Mouse (Mus musculus): ENCODE results near the gene Gcsh. TPM values are rescaled to one million over a fixed set of nuclear protein-coding genes. Genes with fewer than 3 reads are reported as not detected.

The Gcsh gene
- polyA plus RNA-seq, 1 experiment from 2014 or later = 78.3 TPM

- Histone ChIP-seq H3K4me1 (peaks cover 10% of the 10 kb centered on the region), H3K27me3 (no peaks in the 10 kb centered on the region), H3K4me2 (replicated peaks) (peak overlapping the region; percentile 78; the same call in 1 of the 2 replicates), H3K9ac (replicated peaks) (no peak overlapping the region), H3K36me3 (no peaks in the 10 kb centered on the region), H3K27ac (replicated peaks) (no peak overlapping the region), H3K4me3 (peak overlapping the region; percentile 99), H3K9me3 (no peaks in the 10 kb centered on the region)
- 81% methylated on average over 12 of the region's 12 CpGs for WGBS
- ATAC-seq (replicated peaks) = 0 out of 2 replicates have a peak, but pooled peaks have one; percentile 33
These were observed 50.9 kb downstream of the Gcsh start for GRCm38 (mm10) chr8:116942284-116943058.

GRCm38 (mm10) chr8:116935506-116935905 lies 57.8 kb downstream of the Gcsh start:
- H3K4me1 ChIP-seq = no peaks in the 10 kb centered on the region
- no peak overlapping the region for H3K9ac ChIP-seq (replicated peaks)
- no peak overlapping the region for H3K4me2 ChIP-seq (replicated peaks)
- no peak overlapping the region for H3K4me3 ChIP-seq
- H3K27ac ChIP-seq (replicated peaks) = no peak overlapping the region
- H3K36me3 ChIP-seq = no peaks in the 10 kb centered on the region
- ATAC-seq (replicated peaks) = no peak
- no peaks in the 10 kb centered on the region for H3K27me3 ChIP-seq
- H3K9me3 ChIP-seq = no peaks in the 10 kb centered on the region
- 58% methylated on average over 6 of the region's 6 CpGs for WGBS

GRCm38 (mm10) chr8:116934976-116935375 lies 58.4 kb downstream of the Gcsh start:
- no peak overlapping the region for H3K9ac ChIP-seq (replicated peaks)
- H3K9me3 ChIP-seq = no peaks in the 10 kb centered on the region
- H3K27ac ChIP-seq (replicated peaks) = no peak overlapping the region
- no peak overlapping the region for H3K4me3 ChIP-seq
- ATAC-seq (replicated peaks) = no peak
- H3K36me3 ChIP-seq = no peaks in the 10 kb centered on the region
- 95% methylated on average over 4 of the region's 4 CpGs for WGBS
- H3K4me1 ChIP-seq = no peaks in the 10 kb centered on the region
- H3K4me2 ChIP-seq (replicated peaks) = no peak overlapping the region
- H3K27me3 ChIP-seq = no peaks in the 10 kb centered on the region

Other genes starting within 250 kb of the Gcsh start
- 40.7 and 41.2 TPM in 2 replicates for gene Cmc2, start 72.1 kb downstream of the Gcsh start, polyA plus RNA-seq (2015; fragmentation: Nextera tagmentation; extraction: Ambion mirVana)
- 17.1 and 17.8 TPM in 2 replicates for gene Cenpn, start 71.8 kb downstream of the Gcsh start, polyA plus RNA-seq (2015; fragmentation: Nextera tagmentation; extraction: Ambion mirVana)
- 16.7 and 17.3 TPM in 2 replicates for gene Atmin, start 50.1 kb downstream of the Gcsh start, polyA plus RNA-seq (2015; fragmentation: Nextera tagmentation; extraction: Ambion mirVana)
- 5.1 and 5.9 TPM in 2 replicates for gene 1700030J22Rik, start 14.6 kb downstream of the Gcsh start, polyA plus RNA-seq (2015; fragmentation: Nextera tagmentation; extraction: Ambion mirVana)
- not detected in 2 replicates for gene Pkd1l2, start 88.9 kb upstream of the Gcsh start, polyA plus RNA-seq (2015; fragmentation: Nextera tagmentation; extraction: Ambion mirVana)
- 0.08 and 0.11 TPM in 2 replicates for gene Bco1, start 102.3 kb upstream of the Gcsh start, polyA plus RNA-seq (2015; fragmentation: Nextera tagmentation; extraction: Ambion mirVana)
- 3.2 and 3.5 TPM in 2 replicates for gene Gan, start 164.6 kb upstream of the Gcsh start, polyA plus RNA-seq (2015; fragmentation: Nextera tagmentation; extraction: Ambion mirVana)

Data from forebrain, embryonic 15.5 days (tissue).